Mouse (Mus musculus) E14TG2a.4 (cell line): ENCODE measurements at regions not wholly inside any gene's neighbourhood (a gene's known extent, or its start where the extent isn't known, plus 50 kb on each side); places are given as distances from the start of the nearest gene placed in this dataset.

Source experiments
- CTCF ChIP-seq: conservative IDR thresholded peaks from 2 replicates; pipeline ENCODE4 v1.5.1; 2014; ENCODE audit warnings: low read length
- NANOG ChIP-seq: IDR thresholded peaks from 2 replicates; pipeline ENCODE4 v1.6.1; 2014; ENCODE audit warnings: borderline replicate concordance, low read length, mixed read lengths
- POU5F1 ChIP-seq: IDR thresholded peaks from 2 replicates; pipeline ENCODE4 v1.6.1; 2014; ENCODE audit warnings: low read length, borderline replicate concordance

DNA sequence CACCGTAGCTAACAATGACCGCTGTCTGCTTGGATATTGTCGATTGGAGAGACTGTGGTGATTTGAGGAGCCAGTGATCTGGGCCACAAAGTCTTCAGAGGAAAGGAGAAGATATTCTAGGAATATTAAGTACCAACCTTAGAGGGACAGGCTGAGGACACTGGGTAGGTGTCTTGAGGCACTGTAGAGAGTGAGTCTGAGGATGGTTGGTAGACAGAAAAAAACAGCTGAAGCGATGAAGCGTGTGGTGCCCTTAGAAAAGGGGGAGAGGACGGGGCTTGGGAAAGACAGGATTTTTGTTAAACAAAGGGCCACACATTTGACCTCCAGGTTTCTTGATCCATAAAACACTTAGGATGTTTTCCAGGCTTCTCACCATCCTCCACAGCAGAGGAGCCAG lies 76.9 kb downstream of the Bmp2 start:
- TF ChIP-seq CTCF: no peak
- TF ChIP-seq POU5F1: no peak
- TF ChIP-seq NANOG: no peak
